Mouse (Mus musculus): ENCODE measurements at regions not wholly inside any gene's neighbourhood (a gene's known extent, or its start where the extent isn't known, plus 50 kb on each side); places are given as distances from the start of the nearest gene placed in this dataset.

DNA sequence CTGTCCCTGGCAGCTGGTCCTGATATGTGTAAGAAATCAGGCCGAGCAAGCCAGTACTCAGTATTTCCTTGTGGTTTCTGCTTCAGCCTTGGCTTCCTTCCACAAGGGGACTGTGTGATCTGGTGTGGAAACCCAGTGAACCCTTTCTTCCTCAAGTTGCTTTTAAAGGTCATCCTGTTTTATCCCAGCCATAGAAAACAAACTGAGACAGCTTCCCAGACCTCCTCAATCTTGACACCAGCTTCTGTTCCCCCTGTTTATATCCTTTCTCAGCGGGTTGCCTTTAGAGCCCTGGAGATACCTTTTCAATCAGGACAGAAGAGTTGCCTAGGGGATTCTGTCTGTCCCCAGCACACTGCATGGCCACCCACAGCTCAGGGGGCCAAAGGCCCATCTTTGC lies 155.2 kb upstream of the Zfp507 start:
- DNase-seq, result no peak

- DNase-seq, result no peak
Observed at GRCm38 (mm10) chr7:35948794-35949193, 146.0 kb upstream of the Zfp507 start.

- peak; percentile 4 for DNase-seq
Observed at GRCm38 (mm10) chr7:35948389-35948788, 145.6 kb upstream of the Zfp507 start.

- no peak for DNase-seq
Observed at GRCm38 (mm10) chr7:35941086-35941485, 138.3 kb upstream of the Zfp507 start.

- no peak for DNase-seq
Observed at GRCm38 (mm10) chr7:35938123-35938869, 135.5 kb upstream of the Zfp507 start.

DNA sequence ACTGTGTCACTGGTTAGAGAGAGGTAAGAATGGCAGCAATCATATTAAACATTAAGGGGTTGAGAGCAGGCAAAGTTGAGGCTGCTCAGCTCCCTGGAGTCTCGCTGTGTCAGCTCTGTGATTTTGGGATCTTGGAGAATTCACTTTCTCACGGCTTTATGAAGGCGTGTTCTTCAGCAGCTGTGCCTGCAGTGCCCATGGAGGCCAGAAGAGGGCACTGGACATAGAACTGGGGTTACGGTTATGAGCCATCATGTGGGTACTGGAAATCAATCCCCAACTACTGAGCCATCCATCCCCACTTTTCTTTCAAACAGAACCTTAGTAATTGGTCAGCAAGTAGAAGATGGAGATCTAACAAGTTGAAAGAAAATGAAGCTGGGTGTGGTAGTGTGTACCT lies 123.9 kb upstream of the Zfp507 start:
- DNase-seq, result no peak

DNA sequence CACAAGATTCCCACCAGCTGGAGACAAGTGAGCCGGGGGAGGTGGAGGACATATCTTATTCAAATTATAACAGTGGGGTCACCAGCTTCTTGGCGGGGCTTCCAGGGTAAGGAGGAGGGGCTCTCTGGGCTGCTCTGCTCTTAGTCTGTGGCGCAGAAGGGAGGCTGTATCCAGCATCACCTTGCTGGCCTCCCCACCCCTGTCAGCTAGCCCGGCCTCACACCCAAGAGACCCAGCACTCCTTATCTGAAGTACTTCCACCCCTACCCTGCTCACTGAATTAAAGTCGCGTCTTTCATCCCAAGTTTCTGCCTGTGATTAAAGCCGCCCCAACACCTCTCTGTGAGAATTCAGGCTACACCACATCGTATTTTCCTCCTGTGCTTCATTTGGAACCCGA lies 119.8 kb upstream of the Zfp507 start:
- no peak for DNase-seq

GRCm38 (mm10) chr7:35920884-35921283 lies 118.1 kb upstream of the Zfp507 start:
- DNase-seq, result no peak

DNA sequence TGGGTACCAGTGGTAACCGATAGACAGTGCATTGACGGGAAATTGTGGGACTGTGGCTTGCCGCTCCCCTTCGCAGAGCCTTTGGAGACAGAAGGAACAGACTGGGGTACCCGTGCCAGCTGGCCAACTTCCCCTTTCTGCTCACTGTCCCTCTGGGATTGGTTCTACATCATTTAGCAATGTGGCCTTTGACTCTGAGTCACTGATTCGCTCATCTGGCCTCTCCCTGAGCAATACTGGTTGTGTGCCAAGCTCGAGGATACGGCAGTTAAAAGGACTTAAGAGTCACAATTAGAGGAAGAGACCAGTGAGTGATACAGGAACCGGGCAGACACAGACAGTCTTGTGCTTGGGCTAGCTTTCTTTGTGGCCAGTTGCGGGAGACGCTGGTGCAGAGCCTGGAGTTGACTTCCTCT lies 117.4 kb upstream of the Zfp507 start:
- peak; percentile 74 for DNase-seq

DNA sequence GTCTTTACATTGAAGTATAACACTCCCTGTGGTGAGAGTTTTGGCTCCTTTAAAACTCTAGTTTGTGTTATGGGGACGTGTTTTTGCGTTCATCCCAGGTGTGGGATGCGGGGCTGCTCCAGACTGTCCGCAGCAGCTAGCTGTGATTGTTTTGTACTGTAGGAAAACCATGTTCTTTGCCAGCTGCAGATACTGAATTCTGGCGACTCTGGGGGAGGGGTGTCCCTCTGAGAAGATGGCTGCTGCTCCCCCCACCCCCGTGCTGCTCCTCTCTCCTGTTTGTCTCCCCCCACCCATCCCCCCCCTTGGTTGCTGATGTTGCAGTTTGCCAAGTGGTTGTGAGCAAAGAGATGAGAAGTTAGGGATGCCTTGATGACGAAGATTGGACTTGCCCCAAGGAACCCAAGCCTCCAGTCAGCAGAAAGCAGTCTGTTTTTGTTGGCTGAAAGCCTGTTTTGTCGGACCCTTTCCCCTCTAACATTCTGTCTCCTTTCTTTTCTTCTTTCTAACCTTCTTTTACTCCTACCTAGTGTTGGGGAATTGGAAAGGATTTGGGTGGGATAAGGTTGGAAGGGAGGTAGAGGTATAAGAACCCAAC lies 107.4 kb upstream of the Zfp507 start:
- no peak for DNase-seq

- DNase-seq, result peak; percentile 86
Observed at GRCm38 (mm10) chr7:35901942-35902381, 99.2 kb upstream of the Zfp507 start.

DNA sequence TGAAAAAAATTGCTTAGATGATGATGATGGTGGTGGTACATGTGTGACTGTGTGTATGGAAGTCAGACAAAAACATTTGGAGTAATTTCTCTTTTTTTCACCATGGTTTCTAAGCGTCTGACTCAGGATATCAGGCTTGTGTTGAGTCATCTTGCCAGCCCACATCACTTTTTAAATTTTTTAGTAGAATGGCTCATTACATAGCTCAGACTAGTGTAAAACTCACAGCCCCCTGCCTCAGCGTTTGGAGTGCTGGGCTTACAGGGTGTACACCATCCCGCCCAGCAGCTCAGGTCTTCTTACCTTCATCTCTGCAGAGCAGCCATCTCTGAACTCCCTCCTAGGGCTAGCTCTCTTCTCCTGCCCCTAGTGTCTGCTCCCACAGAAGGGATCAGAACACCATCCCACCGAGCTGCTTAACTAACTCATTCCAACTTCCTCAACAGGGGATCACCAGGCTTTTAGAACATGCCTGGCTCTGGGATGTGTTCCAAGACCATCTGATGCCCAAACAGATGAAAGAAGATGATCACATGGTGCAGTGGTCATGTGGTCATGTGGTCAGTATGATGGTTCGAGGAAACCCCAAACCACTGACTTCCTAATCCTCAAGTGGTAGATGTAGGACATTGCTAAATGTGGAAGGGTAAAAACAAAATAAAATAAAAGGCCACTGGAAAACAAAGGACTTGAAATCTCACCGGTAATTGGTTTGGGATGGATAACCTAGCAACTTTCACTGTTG lies 96.1 kb upstream of the Zfp507 start:
- DNase-seq, result no peak

GRCm38 (mm10) chr7:35893292-35893691 lies 90.5 kb upstream of the Zfp507 start:
- no peak for DNase-seq

DNA sequence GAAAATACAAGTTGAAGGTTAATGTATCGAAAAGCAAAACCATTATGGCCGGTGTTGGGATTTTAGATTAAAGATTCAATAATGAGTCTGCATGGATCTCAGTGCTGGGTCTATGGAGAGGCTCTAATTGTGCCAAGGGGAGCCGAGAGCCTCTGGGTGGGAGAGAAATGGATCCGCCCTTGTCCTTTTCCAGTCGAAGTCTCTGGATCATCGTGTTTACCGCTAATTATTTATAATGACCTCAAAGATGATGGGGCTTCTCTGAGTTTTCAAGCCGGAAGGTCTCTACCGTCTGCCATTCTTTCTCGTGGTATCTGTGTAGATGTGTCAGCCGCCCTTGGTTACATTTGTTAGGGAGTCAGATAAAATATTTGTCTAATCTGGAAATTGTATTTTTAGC lies 83.2 kb upstream of the Zfp507 start:
- DNase-seq, result no peak

- DNase-seq, result peak; percentile 84
Observed at GRCm38 (mm10) chr7:35879755-35880304, 77.0 kb upstream of the Zfp507 start.

GRCm38 (mm10) chr7:35878164-35878563 lies 75.4 kb upstream of the Zfp507 start:
- no peak for DNase-seq

- DNase-seq, result no peak
Observed at GRCm38 (mm10) chr7:35861049-35861448, 58.2 kb upstream of the Zfp507 start.

GRCm38 (mm10) chr7:35859601-35860000 lies 56.8 kb upstream of the Zfp507 start:
- DNase-seq, result peak; percentile 44

GRCm38 (mm10) chr7:35857693-35858092 lies 54.9 kb upstream of the Zfp507 start:
- no peak for DNase-seq

Measured in adrenal gland, postnatal 10 days (tissue).